Mouse (Mus musculus): Measurements from ENCODE around the gene Sart1.
"Not testable (repeated sequence)": the region's sequence is repeated elsewhere in the genome, so short reads cannot be mapped to it uniquely, and the experiment has no call there.

The Sart1 gene

DNA sequence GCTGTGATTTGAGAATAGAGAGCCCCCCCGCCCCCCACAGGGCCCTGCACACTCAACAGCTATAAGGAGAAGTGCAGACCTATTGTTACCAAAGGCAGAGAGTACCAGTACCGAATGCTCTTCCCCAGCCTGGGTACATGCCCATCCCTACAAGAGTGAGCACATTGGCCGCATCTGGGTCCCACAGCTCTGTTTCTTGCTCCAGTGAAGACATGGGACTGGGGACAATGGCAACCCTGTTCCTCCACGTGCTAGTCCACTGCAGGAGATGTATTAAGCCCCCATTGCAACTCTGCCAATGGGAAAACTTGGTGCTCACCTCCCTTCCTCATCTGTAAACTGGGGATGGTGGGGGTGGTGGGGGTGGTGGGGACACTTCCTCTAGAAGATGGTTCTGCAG lies 25.3 kb upstream of the Sart1 start:
- no peak for DNase-seq

DNA sequence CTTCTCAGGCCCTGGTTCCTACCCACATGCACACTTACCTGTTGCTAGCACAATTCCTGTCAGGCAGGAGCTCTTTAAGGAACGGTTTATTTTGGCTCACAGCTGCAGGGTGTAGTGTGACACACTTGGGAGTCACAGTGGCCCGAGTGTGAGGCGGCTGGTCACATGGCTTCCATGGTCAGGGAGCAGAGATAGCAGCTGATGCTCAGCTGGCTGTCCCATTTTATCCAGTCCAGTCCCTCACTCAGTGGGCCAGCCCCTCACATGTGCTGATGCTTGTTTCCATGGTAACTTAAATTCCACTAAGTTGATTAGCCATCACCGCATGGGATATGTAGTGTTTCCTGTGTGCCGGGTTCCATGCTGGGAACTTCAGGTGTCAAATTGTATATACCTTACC lies 23.5 kb upstream of the Sart1 start:
- no peak for DNase-seq

GRCm38 (mm10) chr19:5410641-5411040 lies 22.1 kb upstream of the Sart1 start:
- DNase-seq = peak; percentile 69

- peak; percentile 81 for DNase-seq
Observed at GRCm38 (mm10) chr19:5409068-5409467, 20.6 kb upstream of the Sart1 start.

DNA sequence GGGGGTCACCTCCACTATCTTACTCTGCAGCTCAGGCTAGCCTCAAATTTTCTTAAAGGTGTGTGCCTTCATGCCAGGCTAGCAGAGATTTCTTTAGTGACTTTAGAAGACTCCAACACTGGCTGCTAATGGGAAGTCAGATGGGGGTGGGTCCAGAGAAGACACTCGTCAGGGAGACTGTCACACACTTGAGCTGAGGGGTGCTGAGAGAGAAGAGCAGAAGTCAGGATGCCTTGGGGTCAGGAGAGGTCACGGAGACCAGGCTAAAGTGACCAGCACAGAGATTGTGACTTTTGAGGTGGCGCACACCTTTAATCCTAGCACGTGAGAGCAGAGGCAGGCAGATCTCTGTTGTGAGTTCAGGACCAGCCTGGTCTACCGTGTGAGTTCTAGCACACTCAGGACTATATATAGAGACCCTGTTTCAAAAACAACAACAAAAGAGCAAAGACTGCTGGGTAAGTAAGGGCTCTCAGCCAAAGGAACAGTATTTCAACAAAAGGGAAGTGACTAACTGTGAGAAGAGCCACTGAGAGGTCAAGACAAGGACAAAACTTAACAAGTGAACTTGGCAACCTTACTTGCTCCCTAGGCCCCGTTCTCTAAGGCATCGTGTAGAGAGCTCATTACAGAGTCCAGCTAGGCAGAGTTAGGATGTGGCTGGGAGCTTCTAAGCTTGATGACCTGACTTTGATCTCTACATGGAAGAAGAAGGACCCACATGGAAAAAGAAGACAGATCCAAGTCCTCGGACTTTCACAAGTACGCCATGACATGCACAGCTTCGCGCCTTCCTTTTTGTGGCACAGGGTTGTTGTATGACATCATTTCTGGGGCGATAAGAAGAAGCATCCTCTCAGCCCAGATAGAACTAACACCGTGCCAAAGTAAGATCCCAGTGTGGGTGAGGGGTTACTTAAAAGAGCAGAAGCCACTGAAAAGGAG lies 19.8 kb upstream of the Sart1 start:
- peak; percentile 61 for DNase-seq

GRCm38 (mm10) chr19:5407133-5407532 lies 18.6 kb upstream of the Sart1 start:
- DNase-seq = peak; percentile 80

DNA sequence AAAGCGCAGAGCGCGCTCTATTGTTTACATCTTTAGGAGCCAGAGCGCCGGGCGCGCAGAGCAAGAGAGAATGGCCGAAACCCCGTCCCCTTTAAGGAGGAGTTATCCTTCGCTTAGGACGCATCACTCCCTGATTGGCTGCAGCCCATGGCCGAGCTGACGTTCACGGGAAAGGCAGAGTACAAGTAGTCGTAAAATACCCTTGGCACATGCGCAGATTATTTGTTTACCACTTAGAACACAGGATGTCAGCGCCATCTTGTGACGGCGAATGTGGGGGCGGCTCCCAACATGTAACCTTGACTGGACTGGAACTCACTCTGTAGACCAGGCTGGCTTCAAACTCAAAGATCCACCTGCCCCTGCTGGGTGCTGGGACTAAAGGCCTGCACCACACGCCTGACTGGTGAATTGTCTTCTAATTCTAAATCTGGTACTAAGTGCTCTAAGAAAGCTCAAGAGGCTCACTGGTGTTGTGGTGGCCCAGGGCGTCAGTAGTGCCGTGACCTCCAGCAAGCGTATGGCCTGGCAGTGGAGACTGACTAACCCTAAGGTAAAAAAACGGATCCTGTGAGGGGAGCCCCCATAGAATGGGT lies 18.1 kb upstream of the Sart1 start:
- DNase-seq = not testable (repeated sequence)

DNA sequence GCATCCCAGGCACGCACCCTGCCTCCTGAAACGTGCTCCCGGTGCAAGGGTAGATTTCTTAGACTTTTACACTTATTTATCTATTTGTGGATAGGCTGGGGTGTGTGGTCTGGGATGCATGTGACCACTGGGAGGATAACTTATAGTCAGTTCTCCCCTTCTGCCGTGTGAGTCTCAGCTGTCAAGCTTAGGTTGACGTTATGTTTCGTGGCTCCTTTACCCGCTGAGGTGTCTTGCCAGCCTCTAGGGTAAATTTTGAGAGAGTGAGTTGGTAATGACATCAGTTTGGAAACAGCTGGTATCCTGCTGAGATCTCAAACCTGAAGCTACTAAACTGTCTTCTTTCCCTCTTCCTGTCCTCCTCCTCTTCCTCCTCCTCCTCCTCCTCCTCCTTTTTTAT lies 17.4 kb upstream of the Sart1 start:
- no peak for DNase-seq

DNA sequence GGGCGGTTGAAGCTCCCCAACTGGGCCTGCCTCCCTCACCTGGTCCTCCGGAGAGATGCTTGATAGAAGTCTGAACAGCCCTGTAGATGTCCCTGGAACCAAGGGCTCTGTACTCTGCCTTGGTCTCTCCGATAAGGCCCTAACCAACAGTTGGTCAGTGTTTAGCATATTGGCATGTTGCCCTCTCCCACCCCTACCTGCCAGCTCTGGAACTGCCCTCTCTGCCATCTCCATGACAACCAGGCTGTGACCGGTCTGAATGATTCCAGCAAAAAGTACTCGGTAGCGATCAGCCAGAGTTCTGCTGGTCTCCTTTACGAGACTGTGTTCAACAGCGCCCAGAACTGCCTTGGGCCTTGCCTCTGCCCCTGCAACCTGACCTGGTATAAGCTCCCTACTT lies 13.8 kb upstream of the Sart1 start, which contains the start of gene Tsga10ip:
Gene Tsga10ip (minus strand): TSS at position 234 of the 400 bp plus-strand sequence.
- DNase-seq = no peak

- DNase-seq = not testable (repeated sequence)
Observed at GRCm38 (mm10) chr19:5401073-5401472, 12.6 kb upstream of the Sart1 start.

DNA sequence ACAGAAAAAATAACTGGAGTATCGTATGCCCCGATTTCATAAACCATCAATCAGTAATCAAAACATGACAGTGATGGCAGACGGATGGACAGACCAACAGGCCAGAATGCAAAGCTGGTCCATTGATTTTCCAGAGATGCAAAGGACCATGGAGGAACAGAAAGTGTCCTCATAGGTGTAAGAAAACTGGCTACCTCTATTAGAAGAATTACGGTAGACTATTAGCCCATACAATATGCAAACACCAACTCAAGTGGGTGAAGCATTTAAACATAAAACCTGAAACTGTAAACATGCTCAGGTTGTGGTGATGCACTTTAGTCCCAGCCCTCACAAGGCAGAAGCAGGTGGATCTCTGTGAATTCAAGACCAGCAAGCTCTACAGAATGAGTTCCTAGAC lies 6.9 kb upstream of the Sart1 start:
- no peak for DNase-seq

DNA sequence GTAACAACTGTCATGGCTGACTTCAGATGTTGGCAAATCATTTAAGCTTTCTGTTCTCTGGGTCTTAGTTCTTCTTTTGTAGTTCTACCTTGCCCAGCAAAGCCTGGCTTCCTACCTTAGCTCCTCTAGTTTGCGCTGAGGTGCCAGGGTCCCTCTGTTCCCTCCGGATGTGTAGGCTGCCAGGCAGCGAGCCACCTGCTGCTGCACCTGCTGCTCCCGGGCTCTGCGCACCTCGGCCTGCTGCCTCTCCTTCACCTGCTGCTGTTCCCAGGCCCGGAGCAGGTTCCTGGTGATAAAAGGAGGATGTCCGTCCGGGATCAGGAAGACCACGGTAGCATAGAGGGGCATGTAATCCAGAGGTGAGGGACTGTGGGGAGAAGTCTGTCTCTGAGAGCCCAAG lies 5.7 kb upstream of the Sart1 start:
- no peak for DNase-seq

- peak; percentile 67 for DNase-seq
Observed at GRCm38 (mm10) chr19:5392892-5393291, 4.4 kb upstream of the Sart1 start.

DNA sequence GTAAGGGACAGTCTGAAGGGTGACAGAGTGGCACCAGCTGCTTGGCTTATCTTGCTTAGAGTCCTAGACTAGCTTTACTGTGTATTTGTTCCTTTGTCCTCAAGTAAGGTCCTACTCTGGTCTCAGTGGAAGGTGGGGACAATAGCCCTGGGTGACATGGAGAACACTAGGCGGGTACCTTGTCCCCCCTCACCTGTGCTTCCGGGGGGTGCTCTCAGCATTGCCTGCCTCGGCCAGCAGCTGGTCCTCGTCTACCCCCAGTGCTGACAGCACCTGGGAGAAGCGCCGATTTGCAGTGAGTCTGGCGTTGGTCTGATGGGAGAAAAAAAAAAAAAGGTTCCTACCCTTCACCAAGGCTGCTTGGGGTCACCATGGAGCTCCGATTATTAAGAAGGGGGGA lies 1.9 kb upstream of the Sart1 start:
- DNase-seq = no peak

DNA sequence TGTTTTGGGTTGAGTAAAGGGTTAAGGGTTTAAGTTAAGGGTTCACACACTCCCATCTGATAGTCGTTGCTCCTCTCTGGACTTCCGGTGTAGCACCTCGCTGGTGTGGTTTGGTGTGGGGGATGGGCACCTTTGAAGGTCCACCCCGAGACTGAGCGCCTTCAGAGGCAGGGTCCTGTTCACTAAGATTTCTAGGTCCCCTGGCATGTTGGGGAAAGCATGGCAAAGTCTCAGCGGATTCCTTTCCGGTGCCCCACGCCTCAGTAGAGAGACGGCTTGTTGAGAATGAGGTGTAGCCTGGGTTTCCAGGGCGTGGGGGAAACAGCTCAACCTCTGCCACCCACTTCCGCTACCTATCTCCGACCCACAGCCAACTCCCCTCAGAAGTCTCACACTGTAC lies 1.1 kb upstream of the Sart1 start:
- peak; percentile 61 for DNase-seq

- DNase-seq = peak; percentile 56
Observed at GRCm38 (mm10) chr19:5388011-5388441, 477 bp downstream of the Sart1 start.

DNA sequence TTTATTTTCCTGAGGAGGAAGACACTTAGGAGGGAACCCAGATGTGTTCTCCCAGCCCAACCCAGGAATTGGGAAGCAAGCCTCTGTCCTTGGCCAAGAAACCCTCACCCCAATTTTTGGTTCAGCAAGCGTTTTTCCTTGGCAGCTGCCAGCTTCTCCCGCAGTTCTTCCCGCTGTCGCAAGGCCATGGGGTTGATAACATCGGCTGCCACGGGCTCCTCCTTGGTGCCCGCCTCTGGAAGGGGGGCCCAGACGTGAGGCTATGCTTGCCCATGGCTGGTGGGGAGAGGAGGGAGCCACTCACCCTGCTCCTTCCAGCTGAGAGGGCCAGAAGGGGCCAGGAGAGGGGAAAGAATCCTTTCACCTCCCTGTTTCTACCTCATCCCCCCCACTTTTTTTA lies 3.8 kb downstream of the Sart1 start:
- no peak for DNase-seq

GRCm38 (mm10) chr19:5383326-5383725 lies 5.2 kb downstream of the Sart1 start:
- DNase-seq = no peak

DNA sequence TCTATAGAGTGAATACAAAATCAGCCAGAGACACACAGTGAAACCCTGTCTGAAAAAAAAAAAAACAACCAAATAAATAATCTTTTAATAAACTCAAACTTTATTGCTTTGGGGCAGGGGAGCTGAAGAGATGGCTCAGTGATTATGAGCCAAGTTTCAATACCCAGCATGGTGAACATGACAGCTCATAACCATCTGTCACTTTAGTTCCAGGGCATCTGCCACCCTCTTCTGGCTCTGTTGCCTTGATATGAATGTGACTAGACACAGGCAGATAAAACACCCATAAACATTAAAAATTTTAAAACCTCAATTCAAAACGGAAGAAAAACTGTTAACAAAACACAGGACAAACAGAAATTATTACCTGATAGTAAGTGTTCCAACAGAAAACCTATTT lies 11.1 kb downstream of the Sart1 start:
- DNase-seq = no peak

GRCm38 (mm10) chr19:5374748-5375147 lies 13.8 kb downstream of the Sart1 start:
- DNase-seq = no peak

- DNase-seq = no peak
Observed at GRCm38 (mm10) chr19:5374177-5374576, 14.3 kb downstream of the Sart1 start.

- no peak for DNase-seq
Observed at GRCm38 (mm10) chr19:5372724-5373123, 15.8 kb downstream of the Sart1 start.

GRCm38 (mm10) chr19:5370932-5371331 lies 17.6 kb downstream of the Sart1 start:
- no peak for DNase-seq

GRCm38 (mm10) chr19:5367455-5367854 lies 21.0 kb downstream of the Sart1 start:
- DNase-seq = peak; percentile 34

DNA sequence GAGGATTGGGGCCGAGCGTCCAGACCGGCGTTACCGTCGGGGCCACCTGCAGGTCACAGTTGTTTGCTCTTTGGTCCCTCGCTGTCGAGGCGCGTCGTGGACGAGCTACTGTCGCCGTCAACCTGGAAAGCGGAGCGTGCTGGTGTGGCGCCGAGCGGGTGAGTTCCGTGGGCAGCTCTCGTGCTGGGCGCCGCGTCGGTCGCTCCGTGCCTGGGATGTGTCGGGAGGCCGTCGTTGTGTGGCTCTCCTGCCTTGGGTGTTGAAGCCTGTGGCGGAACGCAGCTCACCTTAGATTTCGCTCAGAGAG lies 21.5 kb downstream of the Sart1 start, which contains the start of gene Banf1:
Gene Banf1 (minus strand): TSS at position 116 of the 307 bp plus-strand sequence.
- no peak for DNase-seq

Measured in lung, postnatal 10 days (tissue).